Comparison of ENCODE assay signal across 8 mouse cellular contexts in genomic region chr7:81934267-81934745, GRCm38 (mm10). TPM values are rescaled to one million over a fixed set of nuclear protein-coding genes. Genes with fewer than 3 reads are reported as not detected.
A peak's percentile ranks its signal among the peaks of the same experiment; 100 is the strongest.
DNase-seq lines count a peak whose midpoint lies in the region; ATAC-seq and TF ChIP-seq lines count a peak whose summit lies in the region.

Hdgfl3 (minus strand) TSS chr7:81934473.

- peak within 1 kb of the TSS; percentile 100 for H3K27ac ChIP-seq in cortical plate, adult 2 months (ENCODE audit: insufficient read depth, low read length)
- H3K27ac ChIP-seq in left cerebral cortex, adult 2 months: peak within 1 kb of the TSS; percentile 95

- H3K4me3 ChIP-seq in cortical plate, adult 2 months (ENCODE audit: insufficient read depth, low read length): peak within 1 kb of the TSS; percentile 89
- peak within 1 kb of the TSS; percentile 61 for H3K4me3 ChIP-seq in left cerebral cortex, adult 2 months

- ATAC-seq in monocyte, adult 5-6 weeks (replicated peaks; ENCODE audit: insufficient number of reproducible peaks, low FRiP score, low TSS enrichment, poor library complexity, severe bottlenecking): no peak

- peak; percentile 84 to 92 for DNase-seq in adrenal gland, adult (ENCODE audit: inconsistent age in 2 of 2, low spot score in 1 of 2)
- DNase-seq in gastrocnemius, postnatal 14 days: peak; percentile 88
- peak; percentile 53 for DNase-seq in induced T-regulatory cell, adult 2 months (ENCODE audit: low read depth)
- DNase-seq in left cerebral cortex, adult 2 months (ENCODE audit: extremely low spot score in 1 of 2, low spot score in 2 of 2): peak; percentile 78 to 83
- DNase-seq in lung, postnatal 36 days: peak; percentile 84
- DNase-seq in right cerebral cortex, postnatal 36 days (ENCODE audit: low spot score in 2 of 2): peak; percentile 72 to 73

- no peak for TF ChIP-seq CTCF in cortical plate, adult 2 months (IDR thresholded peaks at IDR 0.05; ENCODE audit: extremely low read depth, insufficient read depth, low read length)
- no peak; the same call in 1 of the 2 replicates for TF ChIP-seq CTCF in left cerebral cortex, adult 2 months (IDR thresholded peaks at IDR 0.05)

- intact Hi-C loops in gastrocnemius, postnatal 14 days (cut with DNase I; ENCODE audit: low total_unique reads): no loop called here
- intact Hi-C loops in left cerebral cortex, adult 2 months (cut with DNase I): loop anchor here (5.0 kb wide), 2 partner anchors 57 to 147 kb away; partner anchors contain the start of gene 3110040N11Rik

- peak; percentile 51; the same call in 1 of the 2 replicates for TF ChIP-seq POLR2A in cortical plate, adult 2 months (IDR thresholded peaks at IDR 0.05; ENCODE audit: extremely low read depth, insufficient read depth, low read length)

- H3K4me1 ChIP-seq in cortical plate, adult 2 months (ENCODE audit: control insufficient read depth, insufficient read depth, low read length): peaks cover 5% of the 10 kb centered on the region; the same call in 1 of the 2 replicates

RNA-seq across cellular contexts. Expression of gene Hdgfl3, which starts in this region (rescaled TPM):
- polyA plus RNA-seq in cortical plate, adult 2 months (2012; rRNA removed): 40.4 and 40.9 TPM in 2 replicates
- 1 to 10 TPM; 3.7 to 4.3 TPM for total RNA-seq in gastrocnemius, postnatal 14 days (2021)
- total RNA-seq in left cerebral cortex, adult 2 months (2021): 10 to 100 TPM; 77.9 to 78.9 TPM
- total RNA-seq in monocyte, adult 5-6 weeks (2017): 2.1 to 2.8 TPM (median 2.6 TPM) in 3 replicates

Comparison
In these comparisons a context has a peak if more than half of its experiments do, and no peak if none do; other contexts are left out.
1. RNA of gene Hdgfl3 (total RNA-seq): 77.9 to 78.9 TPM in left cerebral cortex, adult 2 months; 3.7 to 4.3 TPM in gastrocnemius, postnatal 14 days and 2.1 to 2.8 TPM in monocyte, adult 5-6 weeks; every median in the first group is over 10 times any median in the second.
2. Peak in every context shown above with its lines, with median percentiles within 50 percentile points of each other: DNase-seq.